Mouse (Mus musculus) lung, postnatal 14 days (tissue): ENCODE data around the gene Dscam.

Source experiments
- DNase-seq: peaks from one replicate; pipeline ENCODE4 v3.0.0; 2021

Dscam gene

DNA sequence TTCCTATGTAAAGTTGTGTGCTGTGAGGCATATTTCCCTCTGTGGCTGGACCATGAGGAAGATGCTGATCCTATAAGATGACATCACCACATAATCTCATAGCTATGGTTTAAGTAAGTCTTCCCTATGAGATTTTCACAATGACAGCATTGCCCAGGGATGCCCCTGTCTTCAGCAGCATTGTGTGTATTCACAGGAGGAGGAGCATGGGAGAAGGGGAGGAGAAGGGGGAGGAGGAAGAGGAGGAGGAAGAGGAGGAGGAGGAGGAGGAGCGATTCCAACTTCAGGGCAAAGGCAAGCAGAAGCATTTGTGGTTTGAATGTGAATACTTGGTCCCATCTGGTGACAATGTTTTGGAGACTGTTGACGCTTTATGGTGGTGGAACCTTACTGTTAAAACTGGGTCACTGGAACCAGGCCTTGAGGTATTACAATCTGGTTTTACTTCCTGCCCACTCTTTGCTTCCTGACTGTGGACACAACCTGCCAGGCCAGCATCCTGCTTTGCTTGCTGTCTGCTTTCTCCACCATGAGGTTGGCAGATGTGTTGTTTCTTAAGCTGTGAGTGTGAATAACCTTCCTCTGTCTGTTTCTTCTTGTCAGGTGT, 154.2 kb downstream of the Dscam start:
- DNase-seq: no peak

- DNase-seq: no peak
Measured at GRCm38 (mm10) chr16:97014343-97014742, 156.2 kb downstream of the Dscam start.

- no peak for DNase-seq
Measured at GRCm38 (mm10) chr16:97009116-97010055, 161.2 kb downstream of the Dscam start.

DNA sequence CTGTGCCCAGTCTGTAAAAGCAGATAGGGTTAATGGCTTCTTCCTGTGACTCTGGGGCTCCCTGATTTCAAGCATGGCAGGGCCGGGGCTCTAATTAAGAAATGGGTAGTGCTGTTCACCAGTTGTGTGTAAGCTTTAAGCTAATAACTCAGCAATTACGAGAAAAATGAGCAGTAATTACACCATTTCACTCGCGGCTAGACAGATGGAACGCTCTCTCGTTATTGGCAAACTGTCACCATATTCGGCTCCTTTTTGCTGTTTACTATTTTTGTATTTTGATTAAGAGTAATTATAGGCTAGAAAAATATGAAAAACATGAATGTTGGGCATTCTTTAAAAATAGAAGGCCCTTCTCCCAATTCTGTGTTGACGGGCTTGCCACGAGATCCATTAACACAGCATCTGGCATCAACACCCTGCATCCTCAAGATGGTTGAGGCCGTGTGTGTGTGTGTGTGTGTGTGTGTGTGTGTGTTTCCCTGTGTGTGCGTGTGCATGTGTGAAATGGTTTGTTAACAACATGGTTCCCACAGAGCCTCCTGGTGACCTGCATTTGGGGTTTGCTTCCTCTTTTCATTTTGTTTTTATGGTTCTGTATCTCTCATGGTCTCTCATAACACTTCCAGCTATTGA, 162.5 kb downstream of the Dscam start:
- no peak for DNase-seq

- DNase-seq: no peak
Measured at GRCm38 (mm10) chr16:97006854-97007182, 163.7 kb downstream of the Dscam start.

GRCm38 (mm10) chr16:97006041-97006853, 164.3 kb downstream of the Dscam start:
- DNase-seq: no peak

- no peak for DNase-seq
Measured at GRCm38 (mm10) chr16:97003965-97004364, 166.6 kb downstream of the Dscam start.

DNA sequence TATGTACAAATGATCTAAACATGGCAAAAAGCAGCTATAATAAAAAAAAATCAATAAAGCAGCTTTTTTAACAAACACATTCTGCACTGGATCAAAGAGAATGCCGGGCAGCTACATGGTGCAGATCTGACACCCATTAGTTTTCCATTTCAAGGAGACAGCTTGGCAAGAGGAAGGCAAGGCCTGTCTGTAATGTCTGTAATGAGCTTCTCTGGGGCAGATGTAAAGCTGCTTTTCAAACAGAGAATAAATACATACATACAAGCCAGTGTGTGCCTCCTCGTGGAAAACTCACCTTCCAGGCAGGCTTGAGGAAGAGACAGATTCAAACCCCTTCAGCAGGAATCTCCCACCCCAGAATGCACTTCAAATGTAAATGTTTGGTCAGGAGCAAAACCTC, 167.7 kb downstream of the Dscam start:
- DNase-seq: no peak

DNA sequence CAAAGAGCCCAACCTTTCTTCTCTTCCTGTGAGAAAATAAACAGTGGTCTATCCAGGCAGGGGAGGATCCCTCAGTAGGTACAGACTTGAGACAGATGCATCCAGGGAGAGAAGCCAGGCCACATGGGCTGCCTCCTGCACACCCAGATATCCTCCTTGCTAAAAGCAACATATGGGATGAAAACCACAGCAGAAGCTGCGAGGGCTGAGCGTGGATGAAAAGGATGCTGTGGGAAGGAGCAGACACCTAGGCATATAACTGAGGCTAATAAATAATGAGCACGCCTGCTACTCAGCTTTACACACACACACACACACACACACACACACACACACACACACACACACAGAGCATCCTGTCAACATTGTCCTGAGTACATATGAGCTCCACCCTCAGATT, 168.4 kb downstream of the Dscam start:
- DNase-seq: no peak

- DNase-seq: peak; percentile 48
Measured at GRCm38 (mm10) chr16:96996854-96997253, 173.7 kb downstream of the Dscam start.

- DNase-seq: no peak
Measured at GRCm38 (mm10) chr16:96995858-96996257, 174.7 kb downstream of the Dscam start.

DNA sequence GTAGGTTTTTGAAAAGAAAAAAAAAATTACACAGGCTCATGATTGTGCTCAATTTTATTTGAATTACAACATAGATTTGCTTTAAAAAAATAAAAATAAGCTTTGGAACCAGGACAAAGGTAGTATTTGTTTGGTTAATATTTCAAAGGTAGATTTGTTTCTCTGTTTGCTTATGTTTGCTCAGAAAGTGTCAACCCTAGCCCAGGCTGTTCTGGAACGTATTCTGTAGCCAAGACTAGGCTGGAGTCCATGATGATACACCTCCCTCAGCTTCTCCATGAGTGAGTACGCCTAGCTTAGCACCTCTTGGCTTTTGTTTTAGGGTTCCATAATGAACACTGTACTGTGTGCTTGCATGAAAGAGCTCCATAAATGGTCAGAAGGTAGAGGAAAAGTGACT, 183.2 kb downstream of the Dscam start:
- no peak for DNase-seq

DNA sequence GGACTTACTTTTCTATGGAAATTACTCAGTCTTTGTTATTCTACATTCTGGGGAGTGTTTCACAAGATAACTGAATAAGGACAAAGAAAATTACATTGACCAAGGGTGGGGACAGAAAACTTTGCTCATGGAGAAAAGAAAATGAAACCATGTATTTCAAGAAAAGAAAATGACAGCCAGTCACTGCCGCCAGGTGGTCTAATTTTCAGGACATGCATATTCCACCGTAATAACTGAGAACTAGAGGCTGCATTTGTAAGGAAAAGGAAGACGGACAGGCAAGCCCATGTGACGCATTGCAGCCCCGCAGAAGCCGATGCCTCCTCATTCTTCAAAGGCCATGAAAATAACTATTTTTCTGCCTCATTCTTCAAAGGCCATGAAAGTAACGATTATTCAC, 197.3 kb downstream of the Dscam start:
- no peak for DNase-seq

DNA sequence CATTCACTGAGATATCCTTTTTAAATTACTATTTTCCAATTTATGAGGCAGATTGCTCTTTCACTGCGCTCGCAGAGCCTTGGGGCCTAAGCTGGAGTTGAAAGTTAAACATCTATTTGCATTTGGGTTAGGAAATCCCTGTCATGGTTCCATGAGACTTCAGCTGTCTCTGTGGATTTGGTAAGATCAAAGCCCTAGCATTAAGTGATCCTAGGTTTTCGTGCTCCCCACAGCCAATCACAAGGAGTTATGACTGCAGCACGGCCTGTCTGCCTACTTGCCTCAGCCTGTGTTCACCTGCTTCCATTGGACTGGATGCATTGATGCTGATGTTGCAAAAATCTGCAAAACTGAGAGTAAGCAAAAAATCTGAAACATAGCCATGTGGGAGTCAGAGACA, 198.8 kb downstream of the Dscam start:
- DNase-seq: no peak

DNA sequence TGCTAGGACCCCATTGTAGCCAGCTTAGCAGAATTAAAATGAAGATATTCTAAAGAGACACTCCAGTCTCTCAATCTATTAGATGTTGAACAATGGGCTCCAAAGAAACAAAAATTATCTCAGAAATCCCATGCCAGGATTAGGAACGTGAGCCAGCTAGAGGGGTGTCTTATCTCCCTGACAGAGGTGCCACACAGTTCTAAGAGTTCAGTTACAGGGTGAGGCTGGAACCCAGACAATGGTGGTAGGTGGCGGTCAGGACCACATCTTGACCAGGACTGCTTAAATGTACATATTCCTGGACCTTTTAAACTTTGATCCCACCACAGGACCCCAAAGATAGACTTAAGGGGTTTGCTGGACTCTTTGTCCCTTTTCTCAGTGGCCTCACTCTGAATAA, 200.1 kb downstream of the Dscam start:
- no peak for DNase-seq

DNA sequence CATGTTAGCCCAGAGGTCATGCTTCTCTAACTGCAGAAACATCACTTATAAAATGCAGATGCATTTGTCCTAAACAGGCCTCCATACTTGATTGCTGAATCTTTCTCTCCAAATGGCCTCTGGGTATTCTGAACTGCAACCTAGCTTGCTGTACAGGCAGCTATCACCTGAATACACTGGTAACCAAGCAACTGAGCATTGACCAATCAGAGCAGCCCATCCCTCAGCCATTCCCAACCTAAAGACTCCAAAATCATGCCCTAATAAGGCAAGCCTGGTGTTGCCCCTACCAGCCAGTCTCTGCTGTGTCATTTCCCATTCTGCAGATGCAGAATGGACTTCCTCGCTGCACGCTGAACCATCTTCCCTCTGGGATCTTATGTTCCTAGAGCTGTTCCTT, 200.9 kb downstream of the Dscam start:
- DNase-seq: no peak

DNA sequence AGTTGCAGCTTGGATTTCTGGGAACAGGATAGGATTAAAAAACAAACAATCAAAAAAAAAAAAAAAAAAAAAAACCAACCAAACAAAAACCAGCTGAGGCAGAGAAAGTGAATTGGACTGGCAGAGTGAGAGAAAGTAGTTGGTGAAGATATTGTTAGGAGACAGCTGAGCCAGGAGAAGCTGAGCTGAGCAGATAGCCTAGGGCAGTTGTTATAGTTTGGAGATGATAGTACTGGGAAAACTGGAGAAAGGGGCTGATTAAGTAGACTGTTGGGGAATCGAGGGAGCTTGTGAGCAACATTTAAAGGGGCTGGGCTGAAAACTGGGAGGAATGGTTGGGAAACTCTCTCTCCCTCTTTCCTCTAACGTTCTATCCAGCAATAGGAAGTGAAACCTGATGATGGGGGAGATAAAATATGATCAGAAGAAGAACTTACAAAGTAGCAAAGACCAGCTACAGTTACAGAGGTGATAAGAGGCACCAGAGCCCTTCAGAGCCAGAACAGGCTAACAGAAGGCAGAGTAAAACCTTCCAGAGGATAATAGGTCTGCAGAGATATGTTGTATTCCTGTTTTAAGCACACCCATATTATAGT, 201.6 kb downstream of the Dscam start:
- no peak for DNase-seq

DNA sequence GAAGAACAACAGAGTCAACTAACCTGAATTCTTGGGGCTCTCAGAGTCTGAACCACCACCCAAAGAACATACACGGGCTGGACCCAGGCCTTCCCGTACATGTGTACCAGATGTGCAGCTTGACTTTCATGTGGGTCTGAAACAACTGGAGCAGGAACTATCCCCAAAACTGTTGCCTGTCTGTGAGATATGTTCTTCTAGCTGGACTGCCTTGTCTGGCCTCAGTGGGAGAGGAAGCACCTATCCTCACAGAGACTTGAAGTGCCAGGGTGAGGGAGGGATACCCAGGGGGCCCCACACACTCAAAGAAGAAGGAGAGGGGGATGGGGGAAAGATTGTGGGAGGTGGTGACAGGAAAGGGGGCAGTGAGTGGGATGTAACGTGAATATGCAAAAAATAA, 210.9 kb downstream of the Dscam start:
- DNase-seq: no peak

GRCm38 (mm10) chr16:96945468-96946302, 224.9 kb downstream of the Dscam start:
- no peak for DNase-seq

GRCm38 (mm10) chr16:96943648-96944047, 226.9 kb downstream of the Dscam start:
- no peak for DNase-seq

GRCm38 (mm10) chr16:96934795-96935194, 235.8 kb downstream of the Dscam start:
- DNase-seq: no peak

DNA sequence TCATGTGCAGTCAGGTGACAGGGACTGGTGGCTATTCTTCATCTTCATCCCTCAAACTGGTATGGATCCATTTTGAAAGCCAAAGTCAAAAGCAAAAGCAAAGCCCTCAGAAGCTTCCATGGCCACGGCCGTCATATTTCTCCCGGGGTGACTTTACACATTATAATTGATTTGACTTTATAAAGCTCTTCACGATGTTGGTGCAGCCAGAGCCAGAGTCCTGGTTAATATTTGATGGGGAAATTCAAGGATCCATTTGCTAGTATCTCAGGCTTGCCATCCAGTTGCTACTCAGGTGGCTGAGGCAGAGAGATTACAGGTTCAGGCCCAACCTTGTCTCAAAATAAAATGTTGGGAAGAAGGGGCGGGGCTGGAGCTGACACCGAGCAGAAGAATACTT, 238.3 kb downstream of the Dscam start:
- no peak for DNase-seq
